Mouse (Mus musculus): ENCODE measurements around the gene Olfr491. TPM values are rescaled to one million over a fixed set of nuclear protein-coding genes. Genes with fewer than 3 reads are reported as not detected.

The Olfr491 gene
- total RNA-seq (2022) = not detected

DNA sequence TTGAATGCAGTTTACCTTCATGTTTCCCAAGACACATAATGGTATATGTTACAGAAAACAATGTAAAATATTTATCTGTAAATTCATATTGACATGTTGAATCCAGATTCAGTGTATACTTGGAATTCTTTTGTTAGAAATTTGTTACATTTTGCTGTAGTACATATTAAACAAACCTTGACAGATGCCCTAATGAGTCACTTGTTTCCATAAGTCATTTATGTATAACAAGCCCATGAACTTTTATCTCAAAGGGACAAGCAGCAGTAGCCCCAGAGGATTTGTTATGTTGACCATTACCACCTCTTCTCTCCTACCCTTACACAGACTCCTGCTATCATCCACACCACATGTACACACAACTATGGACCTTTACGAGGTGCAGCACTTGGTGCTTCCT, at the start of gene Olfr491:
Gene Olfr491, plus strand, starts transcription at position 301 of the 400 bp plus-strand sequence.
- DNase-seq (ENCODE audit: low spot score in 2 of 2) = no peak

GRCm38 (mm10) chr7:108288834-108289233, 24.4 kb upstream of the Olfr491 start, which contains the start of gene Olfr490:
TSS of gene Olfr490 (minus strand) at chr7:108288934.
- DNase-seq (ENCODE audit: low spot score in 2 of 2) = no peak

DNA sequence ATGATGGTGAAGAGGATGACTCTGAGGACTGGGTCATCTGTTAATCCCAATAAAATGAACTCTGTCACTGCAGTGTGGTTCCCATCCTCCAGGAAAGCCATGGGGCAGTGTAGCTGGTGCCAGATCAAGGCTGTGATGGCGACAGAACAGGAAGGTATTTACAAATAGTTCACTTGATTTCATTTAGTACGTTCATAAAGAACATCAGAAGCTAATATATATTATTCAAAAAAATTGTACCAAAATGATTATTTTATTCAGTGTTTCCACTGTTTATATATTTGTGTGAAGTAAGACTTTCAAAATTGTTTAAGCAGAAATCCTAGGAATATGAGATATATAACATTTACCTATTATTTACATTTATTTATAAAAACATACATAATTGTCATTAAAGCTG, 10.3 kb downstream of the Olfr491 start, which contains the start of gene Olfr492:
Gene Olfr492, minus strand, starts transcription at position 101 of the 400 bp plus-strand sequence.
- DNase-seq (ENCODE audit: low spot score in 2 of 2) = no peak

GRCm38 (mm10) chr7:108346879-108347278, 33.6 kb downstream of the Olfr491 start, which contains the start of gene Olfr493:
TSS of gene Olfr493 (minus strand) at chr7:108346979.
- no peak for DNase-seq (ENCODE audit: low spot score in 2 of 2)

DNA sequence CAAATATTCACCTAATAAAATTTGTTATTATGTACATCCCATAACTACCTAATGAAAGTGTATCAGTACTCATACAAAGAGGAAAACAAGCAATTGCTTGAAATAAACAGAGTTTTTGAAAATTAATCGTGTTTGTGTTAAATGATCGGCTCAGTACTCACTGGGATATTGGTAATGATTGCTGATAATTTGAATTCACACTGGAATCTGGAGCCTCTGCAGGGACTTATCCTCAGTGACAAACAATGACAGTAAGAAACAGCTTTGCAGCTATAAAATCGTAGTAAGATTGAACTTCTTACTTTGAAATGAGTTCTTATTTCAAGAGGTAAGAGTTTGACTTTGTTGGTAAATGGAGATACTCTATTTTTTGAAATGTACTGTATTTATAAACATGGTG, 51.8 kb downstream of the Olfr491 start, which contains the start of gene Olfr494:
Gene Olfr494, plus strand, starts transcription at position 301 of the 400 bp plus-strand sequence.
- DNase-seq (ENCODE audit: low spot score in 2 of 2) = no peak

Other genes starting within 250 kb of the Olfr491 start
- gene Olfr480, start 246.1 kb upstream of the Olfr491 start, total RNA-seq (2022) = not detected
- not detected for gene Olfr481, start 233.6 kb upstream of the Olfr491 start, total RNA-seq (2022)
- 1 to 10 TPM; 1.7 to 2.6 (median 2.5) TPM for gene Olfr482, start 215.9 kb upstream of the Olfr491 start, total RNA-seq (2022)
- not detected for gene Olfr483, start 212.6 kb upstream of the Olfr491 start, total RNA-seq (2022)
- gene Olfr484, start 186.0 kb upstream of the Olfr491 start, total RNA-seq (2022) = not detected
- not detected for gene Olfr485, start 153.6 kb upstream of the Olfr491 start, total RNA-seq (2022)
- gene Olfr486, start 140.7 kb upstream of the Olfr491 start, total RNA-seq (2022) = not detected
- gene Olfr487, start 98.8 kb upstream of the Olfr491 start, total RNA-seq (2022) = not detected
- not detected for gene Olfr488, start 55.1 kb upstream of the Olfr491 start, total RNA-seq (2022)
- gene Olfr490, start 24.5 kb upstream of the Olfr491 start, total RNA-seq (2022) = not detected
- not detected for gene Olfr492, start 10.2 kb downstream of the Olfr491 start, total RNA-seq (2022)
- not detected for gene Olfr493, start 33.5 kb downstream of the Olfr491 start, total RNA-seq (2022)
- gene Olfr494, start 51.9 kb downstream of the Olfr491 start, total RNA-seq (2022) = not detected
- not detected for gene Olfr495, start 79.7 kb downstream of the Olfr491 start, total RNA-seq (2022)
- gene Olfr497, start 107.0 kb downstream of the Olfr491 start, total RNA-seq (2022) = not detected
- not detected for gene Olfr498, start 151.9 kb downstream of the Olfr491 start, total RNA-seq (2022)
- gene Olfr502, start 211.6 kb downstream of the Olfr491 start, total RNA-seq (2022) = not detected
- not detected for gene Olfr503, start 231.1 kb downstream of the Olfr491 start, total RNA-seq (2022)

Measured in left cerebral cortex, adult 8-10 months (tissue).